Mouse (Mus musculus): ENCODE results near the gene Hmga1.

- TF ChIP-seq CTCF (IDR thresholded peaks at IDR 0.05; ENCODE audit: insufficient read depth, low read length) (no peak), POLR2A (IDR thresholded peaks at IDR 0.05; ENCODE audit: borderline replicate concordance, extremely low read depth, low read depth, low read length) (peak; percentile 10; the same call in 1 of the 2 replicates)
These were observed 9.6 kb downstream of the Hmga1 start for GRCm38 (mm10) chr17:27565942-27566267.
